Mouse (Mus musculus) CH12.LX (cell line): Measurements from ENCODE around the gene Gm867. TPM values are rescaled to one million over a fixed set of nuclear protein-coding genes. Genes with fewer than 3 reads are reported as not detected.

Experiments used
- DNase-seq: peaks from one replicate; pipeline ENCODE4 v3.0.0-alpha.2; 2013; ENCODE audit errors: extremely low read depth
- H3K27ac ChIP-seq: 2 replicates; pipeline ENCODE4 v1.5.1; 2012; ENCODE audit warnings: low read depth, mild to moderate bottlenecking, control low read depth, moderate library complexity; ENCODE audit not compliant: insufficient read depth
- H3K27me3 ChIP-seq: replicated peaks from 2 replicates; pipeline ENCODE3; 2012; ENCODE audit warnings: inconsistent platforms
- H3K36me3 ChIP-seq, 2 experiments: replicated peaks in 1 of 2; 2 replicates each; pipeline versions ENCODE3 to v1.6.1; 2012; ENCODE audit warnings: inconsistent platforms in 1 of 2, low read length in 1 of 2, mild to moderate bottlenecking in 1 of 2, mixed read lengths in 1 of 2, moderate library complexity in 1 of 2; ENCODE audit not compliant: control insufficient read depth in 1 of 2, insufficient read depth in 1 of 2
- H3K4me1 ChIP-seq, 2 experiments: 2 replicates each; pipeline ENCODE4 v1.6.1; 2012; ENCODE audit warnings: inconsistent platforms in 1 of 2, moderate library complexity in 1 of 2; ENCODE audit not compliant: insufficient read depth in 2 of 2, control insufficient read depth in 1 of 2
- H3K4me2 ChIP-seq: 2 replicates; pipeline ENCODE4 v1.6.1; 2012; ENCODE audit warnings: low read depth, mild to moderate bottlenecking, control low read depth; ENCODE audit not compliant: poor library complexity, insufficient read depth, severe bottlenecking
- H3K4me3 ChIP-seq, 3 experiments: fragments of 150-350 bp in 1 of 3; sonication (generic) in 1 of 3; replicated peaks in 1 of 3; 2 replicates each; pipeline versions ENCODE3 to v1.5.1; 2011 to 2012; ENCODE audit warnings: low read depth in 2 of 3, low read length in 2 of 3, mild to moderate bottlenecking in 2 of 3, moderate library complexity in 2 of 3, control low read depth in 1 of 3, improper control_type of control experiment in 1 of 3, inconsistent platforms in 1 of 3, mixed read lengths in 1 of 3; ENCODE audit not compliant: poor library complexity in 1 of 3
- H3K79me2 ChIP-seq: replicated peaks from 2 replicates; pipeline ENCODE4 v1.6.1; 2012; ENCODE audit warnings: mild to moderate bottlenecking, moderate library complexity; ENCODE audit not compliant: control insufficient read depth, poor library complexity, insufficient read depth, severe bottlenecking; ENCODE audit errors: extremely low read depth
- H3K9ac ChIP-seq: 2 replicates; pipeline ENCODE4 v1.6.1; 2012; ENCODE audit warnings: low read depth, mild to moderate bottlenecking, control low read depth, moderate library complexity; ENCODE audit not compliant: insufficient read depth
- H3K9me3 ChIP-seq: replicated peaks from 2 replicates; pipeline ENCODE3; 2012; ENCODE audit warnings: low read length, inconsistent platforms, mixed read lengths
- BHLHE40 ChIP-seq: IDR thresholded peaks from 2 replicates; pipeline ENCODE4 v1.6.1; 2011; ENCODE audit warnings: mild to moderate bottlenecking, low read depth, low read length, improper control_type of control experiment
- CHD2 ChIP-seq: IDR thresholded peaks from 2 replicates; pipeline ENCODE4 v1.6.1; 2011; ENCODE audit warnings: low read length, improper control_type of control experiment
- CTCF ChIP-seq, 2 experiments: IDR thresholded peaks in 1 of 2; conservative IDR thresholded peaks in 1 of 2; 2 replicates each; pipeline ENCODE4 v1.5.1; 2011 to 2012; ENCODE audit warnings: low read depth in 2 of 2, low read length in 2 of 2, improper control_type of control experiment in 1 of 2, inconsistent platforms in 1 of 2, mild to moderate bottlenecking in 1 of 2, moderate library complexity in 1 of 2
- E2F4 ChIP-seq: IDR thresholded peaks from 2 replicates; pipeline ENCODE4 v1.6.1; 2011; ENCODE audit warnings: low read depth, low read length, improper control_type of control experiment; ENCODE audit not compliant: insufficient replicate concordance
- JUN ChIP-seq: IDR thresholded peaks from 2 replicates; pipeline ENCODE4 v1.6.1; 2011; ENCODE audit warnings: low read depth, mild to moderate bottlenecking, low read length, improper control_type of control experiment, moderate library complexity; ENCODE audit not compliant: insufficient read depth
- JUND ChIP-seq: conservative IDR thresholded peaks from 2 replicates; pipeline ENCODE4 v1.6.1; 2011; ENCODE audit warnings: low read depth, low read length, improper control_type of control experiment
- KAT2A ChIP-seq: IDR thresholded peaks from 2 replicates; pipeline ENCODE4 v1.6.1; 2012; ENCODE audit warnings: low read length, improper control_type of control experiment, inconsistent platforms; ENCODE audit not compliant: insufficient replicate concordance
- MAFK ChIP-seq: IDR thresholded peaks from 2 replicates; pipeline ENCODE4 v1.6.1; 2011; ENCODE audit warnings: low read length, improper control_type of control experiment; ENCODE audit not compliant: insufficient replicate concordance
- MAX ChIP-seq: IDR thresholded peaks from 2 replicates; pipeline ENCODE4 v1.6.1; 2011; ENCODE audit warnings: low read length, improper control_type of control experiment
- MEF2A ChIP-seq: IDR thresholded peaks from 2 replicates; pipeline ENCODE4 v1.6.1; 2014; ENCODE audit warnings: low read depth, mild to moderate bottlenecking, inconsistent platforms, low read length, improper control_type of control experiment, borderline replicate concordance
- MYC ChIP-seq: IDR thresholded peaks from 2 replicates; pipeline ENCODE4 v1.6.1; 2011; ENCODE audit warnings: low read depth, mild to moderate bottlenecking, improper control_type of control experiment, low read length
- NELFE ChIP-seq: IDR thresholded peaks from 2 replicates; pipeline ENCODE4 v1.6.1; 2011; ENCODE audit warnings: low read depth, low read length, improper control_type of control experiment
- PAX5 ChIP-seq: IDR thresholded peaks from 2 replicates; pipeline ENCODE4 v1.6.1; 2012; ENCODE audit warnings: low read length, inconsistent platforms, mixed read lengths
- POLR2A ChIP-seq: IDR thresholded peaks from 2 replicates; pipeline ENCODE4 v1.6.1; 2011; ENCODE audit warnings: low read depth, mild to moderate bottlenecking, improper control_type of control experiment, low read length
- POLR2AphosphoS2 ChIP-seq: IDR thresholded peaks from 2 replicates; pipeline ENCODE4 v1.6.1; 2011; ENCODE audit warnings: low read depth, low read length, improper control_type of control experiment
- RCOR1 ChIP-seq: conservative IDR thresholded peaks from 2 replicates; pipeline ENCODE4 v1.6.1; 2012; ENCODE audit warnings: low read depth, mild to moderate bottlenecking, inconsistent platforms, low read length, improper control_type of control experiment
- SIN3A ChIP-seq: IDR thresholded peaks from 2 replicates; pipeline ENCODE4 v1.6.1; 2012; ENCODE audit warnings: low read length, improper control_type of control experiment, inconsistent platforms
- SMC3 ChIP-seq: IDR thresholded peaks from 2 replicates; pipeline ENCODE4 v1.6.1; 2011; ENCODE audit warnings: low read depth, low read length, improper control_type of control experiment
- TBP ChIP-seq: conservative IDR thresholded peaks from 2 replicates; pipeline ENCODE4 v1.6.1; 2011; ENCODE audit warnings: low read depth, low read length, improper control_type of control experiment
- UBTF ChIP-seq: IDR thresholded peaks from 2 replicates; pipeline ENCODE4 v1.6.1; 2012; ENCODE audit warnings: low read depth, mild to moderate bottlenecking, inconsistent platforms, low read length, improper control_type of control experiment, moderate library complexity
- USF1 ChIP-seq: IDR thresholded peaks from 2 replicates; pipeline ENCODE4 v1.6.1; 2014; ENCODE audit warnings: low read depth, mild to moderate bottlenecking, inconsistent platforms, low read length, improper control_type of control experiment
- ZC3H11A ChIP-seq: IDR thresholded peaks from 2 replicates; pipeline ENCODE4 v1.6.1; 2012; ENCODE audit warnings: low read depth, mild to moderate bottlenecking, inconsistent platforms, low read length, improper control_type of control experiment
- ZKSCAN1 ChIP-seq: IDR thresholded peaks from 2 replicates; pipeline ENCODE4 v1.6.1; 2012; ENCODE audit warnings: low read depth, inconsistent platforms, low read length, improper control_type of control experiment, borderline replicate concordance
- dilution Hi-C: fragments of 300-500 bp; cut with MboI; formaldehyde crosslinking; loops from 2 replicates; pipeline ENCODE4 v1.14.3; 2020; ENCODE audit warnings: low sequenced_read_pairs; ENCODE audit not compliant: extremely low pct_unique_long_range_greater_than_20kb, extremely low pct_ligation_motif_present
- in situ Hi-C: fragments of 300-500 bp; cut with MboI; formaldehyde crosslinking; loops from 3 replicates; pipeline ENCODE4 v1.14.3; 2019; ENCODE audit warnings: low sequenced_read_pairs, low pct_ligation_motif_present, low pct_unique_long_range_greater_than_20kb, mixed read lengths
- polyA plus RNA-seq: library from polyadenylated mRNA; unstranded; fragments of >175 nt; gene quantifications from 2 replicates; pipeline ENCODE4 v1.2.1, GENCODE M21; 2012; ENCODE audit warnings: low read depth; ENCODE audit not compliant: insufficient read length
- total RNA-seq, 2 experiments: library from RNA; depleted of rRNA; stranded (reverse); fragments of 300-350 nt in 1 of 2; fragments of >200 nt in 1 of 2; gene quantifications; 2 replicates each; pipeline ENCODE4 v1.2.3; 2012 to 2014

Gm867 gene
- total and polyA plus RNA-seq, 3 experiments, result 0.42 to 3.5 TPM; not detected in 1

DNA sequence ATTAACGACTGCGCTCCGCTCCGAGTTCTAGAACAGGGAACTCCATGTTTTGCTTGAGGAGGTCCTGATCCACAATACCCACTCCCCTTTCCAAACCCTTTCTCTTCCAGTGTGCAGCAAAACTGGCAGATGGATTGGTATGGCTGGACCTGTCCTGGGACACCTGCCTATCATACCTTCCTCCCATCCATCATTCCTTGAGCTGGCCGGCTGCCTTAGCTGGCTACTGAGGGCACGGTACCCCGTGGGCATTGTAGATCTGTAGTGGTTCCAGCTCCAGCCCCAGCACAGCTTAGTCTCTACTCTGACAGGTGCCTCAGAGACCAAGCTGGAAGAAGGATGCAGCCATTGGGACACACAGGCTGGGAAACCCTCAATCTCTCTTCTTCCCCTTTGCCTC is 9.2 kb downstream of the Gm867 start:
- Histone ChIP-seq H3K27me3 (peaks cover 44% of the 10 kb centered on the region), H3K4me3 (no peak overlapping the region), H3K36me3 (no peaks in the 10 kb centered on the region), H3K9me3 (no peaks in the 10 kb centered on the region), H3K4me1 (peaks cover 7 to 19% of the 10 kb centered on the region in 2 experiments), H3K79me2 (no peaks in the 10 kb centered on the region), H3K4me2 (no peak overlapping the region), H3K27ac (no peak overlapping the region), H3K9ac (no peak overlapping the region)
- in situ Hi-C loops (no loop called here), dilution Hi-C loops (no loop called here)
- TF ChIP-seq UBTF (no peak), ZC3H11A (no peak), MEF2A (no peak), MAFK (no peak), JUND (no peak), E2F4 (no peak), POLR2AphosphoS2 (no peak), ZKSCAN1 (no peak), TBP (no peak), MYC (no peak), CHD2 (no peak), RCOR1 (no peak), USF1 (no peak), SMC3 (no peak), JUN (no peak), MAX (no peak), POLR2A (no peak)
- DNase-seq, result no peak

DNA sequence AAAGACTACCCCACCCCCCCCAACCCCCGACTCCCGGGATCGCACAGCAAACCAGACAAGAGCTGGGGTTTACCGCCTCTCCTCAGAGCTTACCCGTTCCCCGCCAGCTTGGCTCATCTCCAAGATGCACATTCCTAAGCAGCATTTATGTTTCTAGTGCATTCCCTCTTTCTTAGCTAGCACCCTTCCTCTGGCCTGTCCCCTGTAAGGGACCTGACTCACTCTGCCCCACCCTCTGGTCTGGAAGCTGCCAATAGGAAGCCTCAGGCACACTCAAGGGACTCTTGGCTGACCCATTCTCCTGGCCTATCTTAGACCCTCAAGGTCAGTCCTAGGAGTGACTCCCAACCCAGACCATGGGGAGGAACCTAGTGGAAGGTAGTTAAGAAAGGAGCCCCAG is 10.2 kb downstream of the Gm867 start:
- no peak for TF ChIP-seq RCOR1
- no peak for TF ChIP-seq MAX
- no peak for TF ChIP-seq UBTF
- no peak for TF ChIP-seq PAX5
- no peak for TF ChIP-seq SIN3A
- TF ChIP-seq CTCF (conservative IDR thresholded peaks at IDR 0.05 in 1 of 2, IDR thresholded peaks at IDR 0.05 in 1 of 2; ENCODE audit: low read depth in 2 of 2, low read length in 2 of 2), result no peak
- no peak for TF ChIP-seq E2F4
- no peak for TF ChIP-seq KAT2A
- no peak for TF ChIP-seq BHLHE40
- TF ChIP-seq NELFE, result no peak
- peaks cover 0 to 3% of the 10 kb centered on the region in 2 experiments for H3K36me3 ChIP-seq
- in situ Hi-C loops (no loop called here), dilution Hi-C loops (no loop called here)
- peaks cover 44% of the 10 kb centered on the region for H3K27me3 ChIP-seq
- H3K9me3 ChIP-seq, result no peaks in the 10 kb centered on the region
- H3K4me1 ChIP-seq, result peaks cover 7 to 17% of the 10 kb centered on the region in 2 experiments
- H3K4me3 ChIP-seq, result no peak overlapping the region
- H3K4me2 ChIP-seq, result no peak overlapping the region
- no peak for DNase-seq
- H3K79me2 ChIP-seq, result no peaks in the 10 kb centered on the region
- no peak overlapping the region for H3K27ac ChIP-seq
- no peak overlapping the region for H3K9ac ChIP-seq
